Mouse (Mus musculus) inflammation-experienced regulatory T-cells, adult 6 months (primary cell): ENCODE results near the gene Exosc5. TPM values are rescaled to one million over a fixed set of nuclear protein-coding genes. Genes with fewer than 3 reads are reported as not detected.

Experiments
- ATAC-seq: one replicate; pipeline ENCODE4 v1.8.0; 2017
- polyA plus RNA-seq, 3 experiments: library from polyadenylated mRNA; unstranded; fragments of 100-300 nt; shearing (Covaris generic); gene quantifications; one replicate each; pipeline ENCODE4 v1.2.1; 2017

The Exosc5 gene
- polyA plus RNA-seq, 3 experiments from 2014 or later = 65.5 to 124 (median 103) TPM

DNA sequence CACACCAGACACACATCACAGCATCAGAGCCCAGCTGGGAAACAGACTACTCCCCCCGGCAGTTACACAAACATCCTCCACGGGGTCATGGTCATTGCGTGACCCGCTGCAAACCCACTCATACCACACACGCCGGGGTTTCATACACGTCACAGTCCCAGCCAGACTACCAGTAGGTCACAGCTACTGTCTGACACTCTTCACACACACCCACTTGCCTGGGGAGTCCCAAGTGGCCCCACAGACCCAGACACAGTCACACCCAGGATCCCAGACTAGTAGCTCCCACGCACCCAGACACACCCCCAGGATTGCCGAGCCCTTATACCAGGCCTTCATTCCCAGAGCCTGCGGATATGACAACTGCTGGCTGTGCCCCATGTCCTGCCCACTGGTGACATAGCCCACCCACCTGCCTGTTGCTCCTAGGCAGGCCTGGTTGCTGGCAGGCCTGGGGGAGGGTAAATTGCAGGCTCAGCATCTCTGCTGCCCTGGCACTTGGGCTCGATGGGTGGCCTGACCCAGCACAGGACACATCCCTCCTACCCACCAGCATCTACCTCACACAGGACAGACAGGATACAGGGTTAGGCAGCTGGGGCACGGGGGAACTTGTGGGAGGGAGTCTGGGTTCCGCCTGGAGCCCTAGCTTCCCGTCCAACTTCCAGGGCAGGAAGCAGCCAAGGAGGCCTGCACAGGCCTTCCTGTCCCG, 48.8 kb downstream of the Exosc5 start:
- ATAC-seq = peak; percentile 56

DNA sequence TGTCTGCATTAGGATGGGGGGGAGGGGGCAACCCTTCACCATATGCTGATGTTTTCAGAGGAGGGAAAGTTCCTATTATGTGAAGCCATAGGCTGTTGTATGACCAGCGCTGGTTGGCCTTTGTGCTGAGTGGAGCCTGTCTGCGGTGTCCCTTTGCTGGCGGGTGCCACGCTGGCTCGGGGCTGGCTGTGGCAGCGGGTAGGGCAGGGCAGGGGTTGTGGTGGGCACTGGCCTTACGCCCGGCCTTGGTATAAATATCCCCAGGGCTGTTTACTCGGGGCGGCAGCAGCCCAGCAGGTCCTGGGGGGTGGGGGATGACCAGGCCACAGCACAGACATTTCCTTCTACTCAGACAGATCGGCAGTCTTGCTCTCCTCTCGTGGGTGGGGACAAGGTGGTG, 51.0 kb downstream of the Exosc5 start:
- no peak for ATAC-seq

DNA sequence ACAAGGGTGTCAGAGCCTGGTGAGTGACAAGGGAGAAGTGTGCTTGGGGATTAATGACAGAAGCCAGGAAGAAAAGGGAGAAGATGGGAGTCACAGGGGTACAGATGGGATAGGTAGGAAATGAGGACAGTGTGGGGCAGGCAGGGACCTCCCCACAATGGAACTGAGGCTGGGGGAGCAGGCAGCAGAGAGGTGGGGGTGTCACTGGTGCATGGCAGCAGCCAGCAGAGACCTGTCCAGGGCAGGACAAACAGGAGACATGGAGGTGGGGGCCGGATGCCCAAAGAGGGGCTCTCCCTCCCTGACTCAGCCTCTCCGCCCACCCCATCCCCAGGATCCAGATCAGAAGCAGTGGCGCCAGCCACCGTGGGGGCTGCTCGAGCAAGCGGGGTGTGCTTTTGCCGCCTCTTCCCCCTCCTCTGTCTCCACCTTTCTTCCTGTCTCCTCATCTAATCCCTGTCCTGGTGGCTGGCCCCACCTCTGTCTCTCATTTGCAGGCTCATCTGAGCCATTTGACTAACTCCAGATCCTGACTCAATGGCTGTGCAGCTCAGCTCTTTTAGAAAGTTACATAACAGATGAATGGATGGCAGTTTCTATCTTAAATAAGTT, 51.7 kb downstream of the Exosc5 start:
- peak; percentile 35 for ATAC-seq

DNA sequence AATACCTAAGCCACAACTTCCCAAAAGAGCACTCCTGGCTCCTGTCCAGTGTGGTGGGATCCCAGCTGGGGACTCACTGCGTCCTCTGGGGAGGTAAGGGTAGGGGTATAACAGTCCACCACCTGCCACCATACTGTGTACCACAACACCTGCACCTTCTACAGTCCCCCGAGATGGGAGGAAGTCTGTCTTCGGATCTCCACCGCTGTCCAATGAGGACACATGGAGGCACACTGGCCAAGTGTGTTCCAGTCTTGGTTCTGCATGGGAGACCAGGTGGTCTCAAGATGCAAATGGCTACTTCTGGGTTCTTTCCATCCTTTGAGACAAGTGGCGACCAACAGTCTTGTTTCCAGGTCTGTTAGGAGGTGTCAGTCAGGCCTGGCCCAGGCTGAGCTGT, 52.2 kb downstream of the Exosc5 start:
- no peak for ATAC-seq

DNA sequence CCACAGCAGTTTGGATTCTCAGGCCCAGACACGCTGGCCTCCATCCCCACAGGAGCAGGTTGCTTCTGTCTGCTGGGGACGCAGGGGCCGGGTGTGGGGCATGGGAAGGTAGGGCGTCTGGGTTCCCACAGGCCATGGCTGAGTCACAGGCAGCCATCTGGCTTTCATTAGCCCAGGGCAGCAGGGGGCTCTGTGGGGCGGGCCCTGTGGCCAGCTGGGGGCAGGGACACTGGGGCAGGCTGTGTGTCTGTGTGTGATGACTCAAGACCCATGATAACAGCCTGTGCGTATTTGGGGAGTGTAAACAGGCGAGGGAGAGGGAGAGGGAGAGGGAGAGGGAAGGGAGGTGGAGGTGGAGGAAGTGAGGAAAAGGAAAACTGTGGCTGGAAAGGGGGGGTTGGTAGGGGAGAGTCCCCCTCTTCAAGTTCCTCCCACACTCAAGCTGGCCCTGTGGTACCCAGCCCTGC, 52.8 kb downstream of the Exosc5 start:
- ATAC-seq = no peak

GRCm38 (mm10) chr7:25712801-25713200, 53.8 kb downstream of the Exosc5 start:
- no peak for ATAC-seq

- no peak for ATAC-seq
Measured at GRCm38 (mm10) chr7:25714581-25714980, 55.6 kb downstream of the Exosc5 start.

DNA sequence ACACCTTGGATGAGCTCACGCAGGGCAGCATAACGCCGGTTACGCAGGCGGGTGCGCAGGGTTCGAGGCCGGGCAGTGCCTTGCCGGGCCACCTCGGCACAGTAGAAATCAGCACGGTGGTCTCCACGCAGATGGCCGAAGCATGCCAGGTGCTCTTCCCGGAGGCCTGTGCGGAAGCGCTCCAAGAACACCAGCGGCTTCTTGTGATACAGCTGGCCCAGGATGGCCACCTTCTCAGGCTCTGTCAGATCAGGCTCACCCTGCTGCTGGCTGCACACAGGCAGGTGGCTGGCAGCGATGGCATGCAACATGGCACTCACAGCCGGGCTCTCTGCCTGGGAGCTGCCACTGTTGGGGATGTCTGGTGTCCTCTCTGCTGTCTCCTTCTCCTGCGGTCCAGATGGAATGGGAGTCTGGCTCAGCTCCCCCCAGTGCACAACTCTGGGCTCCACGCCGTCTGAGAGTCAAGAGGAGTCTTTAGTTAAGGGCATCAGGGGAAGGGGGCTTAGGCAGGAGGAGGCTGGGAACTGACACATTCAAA, 56.8 kb downstream of the Exosc5 start:
- ATAC-seq = no peak

GRCm38 (mm10) chr7:25717478-25717877, 58.5 kb downstream of the Exosc5 start:
- ATAC-seq = no peak

DNA sequence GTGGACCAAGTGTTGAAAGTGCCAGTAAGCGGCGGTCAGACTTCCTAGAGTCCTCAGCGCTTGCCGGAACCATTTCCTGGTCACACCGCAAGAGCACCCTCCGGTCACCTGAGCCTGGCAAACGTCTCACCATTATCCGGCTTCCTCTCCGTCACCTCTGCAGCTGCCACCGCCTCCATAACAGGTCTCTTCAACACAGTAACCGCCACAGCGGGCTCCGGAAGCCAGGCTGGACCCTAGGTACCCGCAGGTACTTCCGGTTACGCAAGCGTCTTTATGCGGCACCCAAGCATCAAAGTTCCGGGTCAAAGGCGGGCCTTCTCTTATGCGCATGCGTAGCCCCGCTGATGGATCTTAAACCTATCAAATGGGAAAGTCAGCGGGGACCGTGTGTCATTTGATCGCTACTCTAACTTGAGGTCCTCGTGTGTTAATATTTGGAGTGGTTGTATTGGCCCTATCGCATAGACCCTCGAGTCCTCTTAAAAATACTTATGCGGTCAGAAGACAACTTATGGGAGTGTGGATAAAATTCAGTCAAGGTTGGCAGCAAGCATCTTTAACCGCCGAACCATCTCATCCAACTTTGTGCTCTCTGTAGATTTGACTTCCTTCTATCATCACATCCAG, 59.9 kb downstream of the Exosc5 start, which contains the start of gene Ccdc97:
Ccdc97 (minus strand) TSS at position 301 of the 630 bp plus-strand sequence.
- ATAC-seq = peak; percentile 95

DNA sequence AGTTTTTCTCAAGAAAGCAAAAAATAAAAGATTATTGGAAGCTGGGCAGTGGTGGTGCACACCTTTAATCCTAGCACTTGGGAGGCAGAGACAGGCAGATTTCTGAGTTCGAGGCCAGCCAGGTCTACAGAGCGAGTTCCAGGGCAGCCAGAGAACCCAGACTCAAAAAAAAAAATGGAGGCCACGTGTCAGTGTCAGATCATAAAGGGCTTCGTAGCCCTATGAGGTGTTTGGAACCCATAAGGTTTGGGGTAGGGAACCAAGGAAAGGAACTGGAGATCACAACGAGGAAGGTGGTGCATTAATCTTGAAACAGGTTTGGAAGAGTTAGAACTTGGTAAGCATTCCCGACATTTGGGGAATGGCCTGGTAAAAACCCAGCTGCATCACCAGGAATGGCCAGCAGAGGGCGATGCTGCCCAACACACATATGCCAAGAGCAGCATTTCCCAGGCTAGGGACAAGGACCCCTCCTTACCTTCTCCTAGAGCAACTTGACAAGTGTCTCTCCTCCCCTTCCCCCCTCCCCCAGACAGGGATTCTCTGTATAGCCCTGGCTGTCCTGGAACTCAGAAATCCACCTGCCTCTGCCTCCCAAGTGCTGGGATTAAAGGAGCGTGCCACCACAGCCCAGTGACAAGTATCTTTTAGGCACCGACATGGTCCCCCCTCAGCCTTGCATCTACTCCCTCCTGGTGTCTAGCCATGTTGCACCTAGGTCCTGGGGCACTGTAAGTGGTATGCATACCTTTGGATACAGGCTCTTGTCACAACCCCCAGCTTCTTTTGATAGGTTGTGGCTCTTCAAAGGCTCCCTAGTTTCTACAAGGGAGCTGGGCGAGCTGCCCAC, 61.0 kb downstream of the Exosc5 start:
- ATAC-seq = no peak

GRCm38 (mm10) chr7:25720760-25721159, 61.8 kb downstream of the Exosc5 start:
- ATAC-seq = no peak

Other genes starting within 250 kb of the Exosc5 start
- gene Cxcl17, start 246.3 kb upstream of the Exosc5 start, polyA plus RNA-seq = not detected
- gene Ceacam1, start 181.6 kb upstream of the Exosc5 start, polyA plus RNA-seq = under 1 TPM in 1 of 3 experiments, not detected in 2; 0.54 TPM
- gene Ceacam2, start 119.3 kb upstream of the Exosc5 start, polyA plus RNA-seq = under 1 TPM in 1 of 3 experiments, not detected in 2; 0.20 TPM
- not detected for gene Erich4, start 43.3 kb upstream of the Exosc5 start, polyA plus RNA-seq
- 10 to 100 TPM; 27.1 to 55.4 (median 47.5) TPM for gene Dmac2, start 39.8 kb upstream of the Exosc5 start, polyA plus RNA-seq
- under 1 TPM in 2 of 3 experiments, not detected in 1; 0.40 to 0.45 TPM for gene B3gnt8, start 32.5 kb upstream of the Exosc5 start, polyA plus RNA-seq
- gene Bckdha, start 183 bp upstream of the Exosc5 start, polyA plus RNA-seq = 10 to 100 TPM; 10.5 to 16.7 (median 15.5) TPM
- 10 to 100 TPM in 2 of 3 experiments, 1 to 10 TPM in 1; 8.2 to 23.6 (median 14.4) TPM for gene Tmem91, start 16.0 kb downstream of the Exosc5 start, polyA plus RNA-seq
- gene B9d2, start 21.6 kb downstream of the Exosc5 start, polyA plus RNA-seq = 10 to 100 TPM; 55.9 to 76.1 (median 57.2) TPM
- gene Tgfb1, start 27.8 kb downstream of the Exosc5 start, polyA plus RNA-seq = 1 to 10 TPM; 4.6 to 6.7 (median 5.4) TPM
- gene Ccdc97, start 59.9 kb downstream of the Exosc5 start, polyA plus RNA-seq = 10 to 100 TPM; 41.2 to 45.8 (median 45.8) TPM
- gene Hnrnpul1, start 95.6 kb downstream of the Exosc5 start, polyA plus RNA-seq = 10 to 100 TPM; 46.6 to 56.2 (median 54.7) TPM
- gene Axl, start 129.5 kb downstream of the Exosc5 start, polyA plus RNA-seq = 10 to 100 TPM; 18.6 to 32.5 (median 25.5) TPM
- gene Cyp2s1, start 157.7 kb downstream of the Exosc5 start, polyA plus RNA-seq = 1 to 10 TPM; 2.9 to 4.1 (median 3.0) TPM
- not detected for gene Cyp2b10, start 238.5 kb downstream of the Exosc5 start, polyA plus RNA-seq